Mouse (Mus musculus) liver, adult 2 months (tissue): ENCODE data around the gene Gm20388.

Experiments used
- CTCF ChIP-seq: fragments of 200-500 bp; IDR thresholded peaks from 2 replicates; pipeline ENCODE4 v1.5.1; 2011; ENCODE audit warnings: low read depth, low read length, control low read depth
- POLR2A ChIP-seq: fragments of 200-500 bp; IDR thresholded peaks from 2 replicates; pipeline ENCODE4 v1.6.1; 2011; ENCODE audit warnings: low read length, control low read depth; ENCODE audit not compliant: insufficient read depth; ENCODE audit errors: extremely low read depth

DNA sequence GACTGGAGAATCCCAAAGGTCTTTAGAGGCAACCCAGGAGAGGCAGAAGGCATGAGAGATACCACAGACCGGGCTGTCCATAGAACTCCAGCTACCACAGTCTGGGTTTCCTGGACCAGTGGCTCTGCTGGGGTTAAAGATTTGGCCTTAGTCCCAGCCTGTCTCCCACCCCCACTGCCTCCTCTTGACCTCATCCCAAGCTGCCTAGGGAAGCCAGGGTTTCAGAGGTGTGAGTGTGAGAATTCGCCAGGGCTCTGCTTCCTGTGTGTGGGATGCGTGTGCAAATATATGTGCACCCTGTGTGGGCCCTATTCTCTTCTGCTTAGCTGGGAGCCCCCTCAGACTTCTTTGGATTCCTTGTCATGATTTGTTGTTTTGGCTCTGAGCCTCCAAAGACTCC lies 894.1 kb downstream of the Gm20388 start:
- TF ChIP-seq CTCF (no peak), POLR2A (no peak)
